ENCODE assay signal across 1 mouse cellular context in the genomic region with DNA sequence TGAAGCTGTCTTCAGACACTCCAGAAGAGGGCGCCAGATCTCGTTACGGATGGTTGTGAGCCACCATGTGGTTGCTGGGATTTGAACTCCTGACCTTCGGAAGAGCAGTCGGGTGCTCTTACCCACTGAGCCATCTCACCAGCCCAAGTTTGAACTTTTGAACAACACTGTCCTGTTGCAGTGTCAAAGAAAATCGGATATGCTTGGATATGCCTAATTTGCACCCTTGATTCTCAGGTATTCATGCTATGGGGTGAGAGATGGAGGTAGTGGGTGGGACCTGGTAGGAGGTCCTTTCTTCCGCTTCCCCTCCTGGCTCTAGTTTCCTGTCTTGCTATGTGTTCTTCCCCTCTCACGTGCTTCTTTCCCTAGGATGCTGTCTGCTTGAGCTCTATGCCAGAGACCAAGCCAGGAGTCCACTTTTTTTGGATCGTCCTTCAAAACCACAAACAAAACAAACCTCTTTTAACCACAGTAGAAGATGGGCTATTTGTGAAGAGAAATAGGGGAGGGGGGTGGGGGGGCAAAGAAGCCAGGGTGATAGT.
TF ChIP-seq lines count a peak whose summit lies in the region.

No protein-coding gene starts in this region.

TF ChIP-seq in MEL, 35 proteins besides CTCF, POLR2A, EP300 and RAD21:
- TF ChIP-seq USF2 (IDR thresholded peaks at IDR 0.05; ENCODE audit: borderline replicate concordance in 1 of 2, insufficient read depth in 1 of 2, low read depth in 1 of 2, low read length in 2 of 2) (no peak), ELF1 (IDR thresholded peaks at IDR 0.05; ENCODE audit: low read depth, low read length) (peak; percentile 47; the same call in 1 of the 2 replicates), SMC3 (IDR thresholded peaks at IDR 0.05; ENCODE audit: low read depth, low read length) (no peak), ZNF384 (IDR thresholded peaks at IDR 0.05; ENCODE audit: low read depth, low read length) (0 out of 2 replicates have a peak, but pooled peaks have one; percentile 47), MYC (IDR thresholded peaks at IDR 0.05; ENCODE audit: low read depth, low read length) (peak; percentile 69), UBTF (IDR thresholded peaks at IDR 0.05; ENCODE audit: borderline replicate concordance, insufficient read depth, low read depth, low read length) (no peak), ZKSCAN1 (IDR thresholded peaks at IDR 0.05; ENCODE audit: low read depth, low read length) (no peak), NRF1 (IDR thresholded peaks at IDR 0.05; ENCODE audit: insufficient read depth, low read depth, low read length, poor library complexity, severe bottlenecking) (no peak), SIN3A (IDR thresholded peaks at IDR 0.05; ENCODE audit: low read length) (no peak), POLR2AphosphoS5 (IDR thresholded peaks at IDR 0.05; ENCODE audit: borderline replicate concordance, low read depth, low read length) (no peak), E2F4 (IDR thresholded peaks at IDR 0.05; ENCODE audit: borderline replicate concordance, low read depth, low read length) (no peak), NELFE (IDR thresholded peaks at IDR 0.05; ENCODE audit: low read depth, low read length) (no peak), USF1 (IDR thresholded peaks at IDR 0.05; ENCODE audit: low read depth, low read length) (peak; percentile 58; the same call in 1 of the 2 replicates), ZMIZ1 (IDR thresholded peaks at IDR 0.05; ENCODE audit: low read depth, low read length) (no peak), ETS1 (IDR thresholded peaks at IDR 0.05; ENCODE audit: low read depth, low read length) (0 out of 2 replicates have a peak, but pooled peaks have one; percentile 14), MEF2A (IDR thresholded peaks at IDR 0.05; ENCODE audit: extremely low read depth, insufficient replicate concordance, low read depth, low read length, poor library complexity, severe bottlenecking) (no peak), MXI1 (IDR thresholded peaks at IDR 0.05; ENCODE audit: low read depth, low read length) (peak; percentile 56), BHLHE40 (IDR thresholded peaks at IDR 0.05; ENCODE audit: borderline replicate concordance, low read depth, low read length) (peak; percentile 87; the same call in 1 of the 2 replicates), TBP (IDR thresholded peaks at IDR 0.05; ENCODE audit: low read depth, low read length) (no peak), TAL1 (IDR thresholded peaks at IDR 0.05; ENCODE audit: low read length) (no peak), ZC3H11A (IDR thresholded peaks at IDR 0.05; ENCODE audit: low read depth, low read length) (no peak), KAT2A (conservative IDR thresholded peaks at IDR 0.05; ENCODE audit: low read depth, low read length) (no peak), JUND (IDR thresholded peaks at IDR 0.05; ENCODE audit: low read depth, low read length) (no peak), MAFK (IDR thresholded peaks at IDR 0.05; ENCODE audit: borderline replicate concordance, low read depth, low read length) (no peak), HCFC1 (IDR thresholded peaks at IDR 0.05; ENCODE audit: low read depth, low read length) (peak; percentile 30; the same call in 1 of the 2 replicates), CHD1 (IDR thresholded peaks at IDR 0.05; ENCODE audit: low read depth, low read length) (no peak), GATA1 (IDR thresholded peaks at IDR 0.05; ENCODE audit: low read depth, low read length) (no peak), MAZ (IDR thresholded peaks at IDR 0.05; ENCODE audit: low read depth, low read length) (no peak), GABPA (IDR thresholded peaks at IDR 0.05; ENCODE audit: low read depth, low read length) (no peak), POLR2AphosphoS2 (IDR thresholded peaks at IDR 0.05; ENCODE audit: low read length) (no peak), MYB (IDR thresholded peaks at IDR 0.05; ENCODE audit: low read depth, low read length) (no peak), CHD2 (IDR thresholded peaks at IDR 0.05; ENCODE audit: low read length) (no peak), TCF12 (IDR thresholded peaks at IDR 0.05; ENCODE audit: low read depth, low read length) (no peak), MAX (IDR thresholded peaks at IDR 0.05; ENCODE audit: low read length) (peak; percentile 67), RCOR1 (IDR thresholded peaks at IDR 0.05; ENCODE audit: low read depth, low read length) (no peak)
